Mouse (Mus musculus): ENCODE data around the gene Myh14.

DNA sequence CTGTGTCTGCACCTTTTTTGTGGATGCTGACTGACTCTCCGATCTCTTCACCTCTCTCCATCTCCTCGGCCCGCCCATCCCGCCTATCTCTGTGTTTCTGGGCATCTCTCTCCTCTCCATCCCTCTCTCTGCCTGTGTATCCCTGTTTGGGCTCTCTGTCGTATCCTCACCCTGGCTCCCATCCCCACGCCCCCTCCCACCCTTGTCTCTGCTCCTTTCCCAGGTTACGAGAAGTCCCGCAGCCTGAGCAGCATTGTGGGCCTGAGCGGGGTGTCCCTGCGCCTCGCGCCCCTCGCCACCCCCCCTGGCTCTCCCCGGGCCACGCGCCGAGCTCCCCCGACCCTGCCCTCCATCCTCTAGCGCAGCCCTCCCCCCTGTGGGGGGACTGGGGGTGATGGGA lies 69.0 kb downstream of the Myh14 start:
- TF ChIP-seq MAX (IDR thresholded peaks at IDR 0.05): no peak
- TF ChIP-seq CTCF (IDR thresholded peaks at IDR 0.05; ENCODE audit: control insufficient read depth, insufficient read depth, insufficient read length): no peak
- no peak for TF ChIP-seq USF1 (IDR thresholded peaks at IDR 0.05; ENCODE audit: low read depth)

Data from C2C12 (cell line).